Mouse (Mus musculus) testis, adult 2 months (tissue): ENCODE data around the gene Gimap7.

Source experiments
- CTCF ChIP-seq: fragments of 200-500 bp; IDR thresholded peaks from 2 replicates; pipeline ENCODE4 v1.5.1; 2012; ENCODE audit warnings: low read depth, mild to moderate bottlenecking, inconsistent platforms, low read length, moderate library complexity; ENCODE audit not compliant: control insufficient read depth, insufficient read depth, insufficient replicate concordance
- POLR2A ChIP-seq: fragments of 200-500 bp; IDR thresholded peaks from 2 replicates; pipeline ENCODE4 v1.6.1; 2012; ENCODE audit warnings: low read depth, mild to moderate bottlenecking, inconsistent platforms, low read length, moderate library complexity; ENCODE audit not compliant: control insufficient read depth

GRCm38 (mm10) chr6:48723468-48723867 lies 5.0 kb downstream of the Gimap7 start:
- TF ChIP-seq CTCF (no peak), POLR2A (no peak)
